Mouse (Mus musculus): Measurements from ENCODE around the gene Atp6v1b1. TPM values are rescaled to one million over a fixed set of nuclear protein-coding genes. Genes with fewer than 3 reads are reported as not detected.
"Not testable (repeated sequence)": the region's sequence is repeated elsewhere in the genome, so short reads cannot be mapped to it uniquely, and the experiment has no call there.

The Atp6v1b1 gene
- polyA plus RNA-seq, 1 experiment from 2014 or later, result 0.22 TPM

DNA sequence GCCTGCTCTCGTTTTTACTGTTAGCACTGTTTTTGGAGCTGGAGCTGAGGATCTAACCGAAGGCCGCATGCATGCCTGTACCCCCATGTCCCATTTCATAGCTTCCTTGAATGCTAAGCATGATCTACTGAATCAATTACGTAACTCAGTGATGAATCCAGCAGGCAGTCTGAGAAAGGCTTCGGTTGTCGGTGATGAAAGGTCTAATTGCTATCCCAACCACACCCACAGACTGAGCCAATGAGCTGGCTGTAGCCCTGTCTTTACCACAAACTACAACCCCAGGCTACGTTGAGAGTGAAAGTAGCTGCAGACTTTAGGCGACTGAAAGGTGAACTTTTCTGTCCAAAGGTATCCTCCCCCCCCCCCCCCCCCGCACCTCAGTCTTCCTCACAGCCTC, 31.3 kb downstream of the Atp6v1b1 start:
- H3K4me3 ChIP-seq (ENCODE audit: low read depth, low read length), result peak overlapping the region; percentile 91; the same call in 1 of the 2 replicates
- ATAC-seq (replicated peaks; ENCODE audit: insufficient number of reproducible peaks, low FRiP score, low TSS enrichment, low read depth) (no peak), DNase-seq (ENCODE audit: low spot score) (no peak)
- no peaks in the 10 kb centered on the region for H3K4me1 ChIP-seq (ENCODE audit: control insufficient read depth, insufficient read depth, low read length)
- H3K9me3 ChIP-seq (replicated peaks; ENCODE audit: control insufficient read depth, low read length), result no peaks in the 10 kb centered on the region
- H3K27me3 ChIP-seq (ENCODE audit: control insufficient read depth, insufficient read depth, low read length), result no peaks in the 10 kb centered on the region
- no peaks in the 10 kb centered on the region; the same call in 1 of the 2 replicates for H3K36me3 ChIP-seq (replicated peaks; ENCODE audit: control insufficient read depth, insufficient read depth, low read depth, low read length)
- no peak overlapping the region for H3K9ac ChIP-seq (replicated peaks; ENCODE audit: low read length)
- H3K4me2 ChIP-seq (ENCODE audit: low read depth, low read length), result peak overlapping the region; percentile 73; the same call in 1 of the 2 replicates
- 68% methylated on average over 9 of the region's 9 CpGs for WGBS
- H3K27ac ChIP-seq (replicated peaks; ENCODE audit: low read depth, low read length), result no peak overlapping the region

DNA sequence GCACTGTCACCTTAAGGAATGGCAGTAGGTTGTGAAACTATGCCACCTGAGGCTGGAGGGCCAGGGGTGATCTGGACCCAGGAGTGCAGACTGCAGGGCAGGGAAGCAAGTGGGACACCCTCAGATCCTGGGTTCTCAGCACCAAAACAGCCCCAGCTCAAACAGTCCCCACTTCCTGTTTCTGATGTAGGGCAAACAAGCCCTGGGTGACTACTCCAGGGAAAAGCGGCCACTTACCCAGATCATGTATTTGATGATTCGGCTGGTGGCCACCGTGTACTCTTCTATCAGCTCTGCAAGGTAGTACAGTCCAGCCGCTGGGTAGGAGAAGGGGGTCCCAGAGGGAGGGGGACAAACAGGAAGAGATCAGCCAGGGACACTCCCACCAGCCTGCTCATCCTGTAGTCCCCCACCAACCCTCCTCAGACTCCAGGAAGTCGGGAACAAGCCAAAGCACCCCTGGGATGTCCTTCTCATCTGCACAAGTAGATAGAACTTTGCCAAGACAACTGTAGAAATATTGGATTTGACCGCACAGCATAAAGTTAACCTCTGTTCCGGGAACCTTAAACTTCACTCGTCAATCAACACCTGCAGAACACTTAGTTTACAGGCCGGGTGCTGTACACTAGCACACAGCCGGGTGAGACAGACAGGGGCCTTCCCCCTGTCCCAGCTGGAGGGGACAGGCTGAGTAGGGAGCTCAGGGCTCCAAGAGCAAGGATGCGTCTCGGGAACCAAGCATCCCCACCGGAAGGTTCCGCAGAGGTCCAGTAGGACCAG, 32.2 kb downstream of the Atp6v1b1 start:
- Histone ChIP-seq H3K9ac (replicated peaks; ENCODE audit: low read length) (peak overlapping the region; percentile 94), H3K36me3 (replicated peaks; ENCODE audit: control insufficient read depth, insufficient read depth, low read depth, low read length) (no peaks in the 10 kb centered on the region; the same call in 1 of the 2 replicates), H3K4me2 (ENCODE audit: low read depth, low read length) (peak overlapping the region; percentile 73), H3K4me3 (ENCODE audit: low read depth, low read length) (peak overlapping the region; percentile 91), H3K27ac (replicated peaks; ENCODE audit: low read depth, low read length) (0 out of 2 replicates have a peak overlapping the region, but pooled peaks have one; percentile 29), H3K9me3 (replicated peaks; ENCODE audit: control insufficient read depth, low read length) (no peaks in the 10 kb centered on the region), H3K27me3 (ENCODE audit: control insufficient read depth, insufficient read depth, low read length) (no peaks in the 10 kb centered on the region), H3K4me1 (ENCODE audit: control insufficient read depth, insufficient read depth, low read length) (no peaks in the 10 kb centered on the region)
- WGBS, result 3% methylated on average over 14 of the region's 14 CpGs
- peak; percentile 33 for DNase-seq (ENCODE audit: low spot score)
- peak; percentile 20; the same call in 1 of the 2 replicates for ATAC-seq (replicated peaks; ENCODE audit: insufficient number of reproducible peaks, low FRiP score, low TSS enrichment, low read depth)

DNA sequence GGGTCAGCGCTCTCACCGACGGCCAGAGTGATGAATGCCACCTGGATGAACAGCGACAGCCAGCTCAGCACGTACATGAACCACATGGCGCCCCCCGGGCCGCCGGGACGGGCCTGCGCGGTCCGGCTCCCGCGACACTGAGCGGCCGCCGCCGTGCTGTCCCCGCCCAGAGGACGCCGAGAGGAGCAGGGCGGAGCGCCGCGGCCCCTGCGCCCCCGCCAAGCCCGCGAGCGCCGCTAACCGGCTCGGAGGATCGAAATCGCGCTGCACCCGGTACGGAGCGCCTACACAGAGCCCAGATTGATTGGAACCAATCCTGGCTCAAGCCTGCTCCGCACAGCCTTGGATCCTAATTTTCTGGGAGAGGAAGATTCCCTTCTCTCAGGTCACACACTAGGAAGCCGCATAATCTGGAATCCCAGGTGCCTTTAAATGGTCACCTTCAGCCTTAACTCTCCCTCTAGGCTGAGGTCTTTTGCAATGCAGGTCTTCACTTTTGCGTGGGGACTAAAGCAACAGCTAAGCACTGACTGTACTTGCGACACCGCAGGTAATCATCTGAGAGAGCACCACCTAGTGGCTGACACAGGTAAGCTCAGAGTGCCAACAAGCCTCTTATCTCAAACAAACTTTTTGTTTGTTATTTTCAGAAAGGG, 33.0 kb downstream of the Atp6v1b1 start, which contains the start of gene Tex261:
Tex261 (minus strand) TSS at position 176 of the 656 bp plus-strand sequence.
- Histone ChIP-seq H3K9ac (replicated peaks; ENCODE audit: low read length) (peak within 1 kb of the TSS; percentile 94), H3K4me1 (ENCODE audit: control insufficient read depth, insufficient read depth, low read length) (no peaks in the 10 kb centered on the region), H3K4me3 (ENCODE audit: low read depth, low read length) (peak within 1 kb of the TSS; percentile 91), H3K27me3 (ENCODE audit: control insufficient read depth, insufficient read depth, low read length) (no peaks in the 10 kb centered on the region), H3K9me3 (replicated peaks; ENCODE audit: control insufficient read depth, low read length) (no peaks in the 10 kb centered on the region), H3K4me2 (ENCODE audit: low read depth, low read length) (peak within 1 kb of the TSS; percentile 73), H3K27ac (replicated peaks; ENCODE audit: low read depth, low read length) (peak within 1 kb of the TSS; percentile 29), H3K36me3 (replicated peaks; ENCODE audit: control insufficient read depth, insufficient read depth, low read depth, low read length) (no peaks in the 10 kb centered on the region; the same call in 1 of the 2 replicates)
- ATAC-seq (replicated peaks; ENCODE audit: insufficient number of reproducible peaks, low FRiP score, low TSS enrichment, low read depth) (peak; percentile 95), DNase-seq (ENCODE audit: low spot score) (peak; percentile 93)
- WGBS, result under 1% methylated on average over 45 of the region's 45 CpGs

- Histone ChIP-seq H3K4me3 (ENCODE audit: low read depth, low read length) (no peak overlapping the region), H3K27me3 (ENCODE audit: control insufficient read depth, insufficient read depth, low read length) (no peaks in the 10 kb centered on the region), H3K9me3 (replicated peaks; ENCODE audit: control insufficient read depth, low read length) (no peaks in the 10 kb centered on the region), H3K4me1 (ENCODE audit: control insufficient read depth, insufficient read depth, low read length) (no peaks in the 10 kb centered on the region), H3K27ac (replicated peaks; ENCODE audit: low read depth, low read length) (no peak overlapping the region), H3K9ac (replicated peaks; ENCODE audit: low read length) (no peak overlapping the region), H3K36me3 (replicated peaks; ENCODE audit: control insufficient read depth, insufficient read depth, low read depth, low read length) (no peaks in the 10 kb centered on the region), H3K4me2 (ENCODE audit: low read depth, low read length) (no peak overlapping the region)
- DNase-seq (ENCODE audit: low spot score), result no peak
- 90% methylated on average over 7 of the region's 7 CpGs for WGBS
- ATAC-seq (replicated peaks; ENCODE audit: insufficient number of reproducible peaks, low FRiP score, low TSS enrichment, low read depth), result no peak
Measured at GRCm38 (mm10) chr6:83778306-83778705, 35.5 kb downstream of the Atp6v1b1 start.

DNA sequence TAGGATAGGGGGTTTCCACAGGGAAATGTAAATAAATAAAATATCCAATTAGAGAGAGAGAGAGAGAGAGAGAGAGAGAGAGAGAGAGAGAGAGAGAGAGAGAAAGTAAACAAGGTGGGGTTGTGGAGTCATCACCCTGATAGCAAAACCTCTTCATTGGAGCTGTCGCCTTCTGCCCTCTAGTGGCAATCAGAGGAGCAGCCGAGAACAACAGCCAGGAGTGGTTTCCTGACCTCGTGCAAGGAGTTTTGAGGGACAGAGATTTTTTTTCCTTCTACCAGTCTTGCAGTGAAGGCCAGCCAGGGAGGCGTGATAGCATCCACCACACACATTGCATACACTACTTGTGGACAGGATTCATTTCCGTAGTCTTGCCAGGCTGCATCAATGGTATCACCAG, 36.2 kb downstream of the Atp6v1b1 start:
- Histone ChIP-seq H3K4me1 (ENCODE audit: control insufficient read depth, insufficient read depth, low read length) (no peaks in the 10 kb centered on the region), H3K36me3 (replicated peaks; ENCODE audit: control insufficient read depth, insufficient read depth, low read depth, low read length) (no peaks in the 10 kb centered on the region), H3K4me3 (ENCODE audit: low read depth, low read length) (no peak overlapping the region), H3K27ac (replicated peaks; ENCODE audit: low read depth, low read length) (no peak overlapping the region), H3K4me2 (ENCODE audit: low read depth, low read length) (no peak overlapping the region), H3K9me3 (replicated peaks; ENCODE audit: control insufficient read depth, low read length) (no peaks in the 10 kb centered on the region), H3K27me3 (ENCODE audit: control insufficient read depth, insufficient read depth, low read length) (no peaks in the 10 kb centered on the region), H3K9ac (replicated peaks; ENCODE audit: low read length) (no peak overlapping the region)
- ATAC-seq (replicated peaks; ENCODE audit: insufficient number of reproducible peaks, low FRiP score, low TSS enrichment, low read depth) (no peak), DNase-seq (ENCODE audit: low spot score) (peak; percentile 66)
- WGBS, result 7% methylated on average over 5 of the region's 5 CpGs

- no peaks in the 10 kb centered on the region for H3K36me3 ChIP-seq (replicated peaks; ENCODE audit: control insufficient read depth, insufficient read depth, low read depth, low read length)
- H3K4me3 ChIP-seq (ENCODE audit: low read depth, low read length), result no peak overlapping the region
- no peak overlapping the region for H3K9ac ChIP-seq (replicated peaks; ENCODE audit: low read length)
- H3K4me2 ChIP-seq (ENCODE audit: low read depth, low read length), result no peak overlapping the region
- H3K9me3 ChIP-seq (replicated peaks; ENCODE audit: control insufficient read depth, low read length), result no peaks in the 10 kb centered on the region
- ATAC-seq (replicated peaks; ENCODE audit: insufficient number of reproducible peaks, low FRiP score, low TSS enrichment, low read depth), result no peak
- H3K4me1 ChIP-seq (ENCODE audit: control insufficient read depth, insufficient read depth, low read length), result no peaks in the 10 kb centered on the region
- H3K27ac ChIP-seq (replicated peaks; ENCODE audit: low read depth, low read length), result no peak overlapping the region
- no peaks in the 10 kb centered on the region for H3K27me3 ChIP-seq (ENCODE audit: control insufficient read depth, insufficient read depth, low read length)
- DNase-seq (ENCODE audit: low spot score), result no peak
- WGBS, result 74% methylated on average over 3 of the region's 3 CpGs
Measured at GRCm38 (mm10) chr6:83786426-83786825, 43.6 kb downstream of the Atp6v1b1 start.

GRCm38 (mm10) chr6:83788554-83788953, 45.8 kb downstream of the Atp6v1b1 start:
- H3K4me1 ChIP-seq (ENCODE audit: control insufficient read depth, insufficient read depth, low read length), result no peaks in the 10 kb centered on the region
- DNase-seq (ENCODE audit: low spot score), result no peak
- WGBS, result 58% methylated on average over 7 of the region's 7 CpGs
- no peak overlapping the region for H3K4me2 ChIP-seq (ENCODE audit: low read depth, low read length)
- H3K36me3 ChIP-seq (replicated peaks; ENCODE audit: control insufficient read depth, insufficient read depth, low read depth, low read length), result no peaks in the 10 kb centered on the region
- no peak overlapping the region for H3K27ac ChIP-seq (replicated peaks; ENCODE audit: low read depth, low read length)
- no peak overlapping the region for H3K9ac ChIP-seq (replicated peaks; ENCODE audit: low read length)
- peak; percentile 74 for ATAC-seq (replicated peaks; ENCODE audit: insufficient number of reproducible peaks, low FRiP score, low TSS enrichment, low read depth)
- H3K4me3 ChIP-seq (ENCODE audit: low read depth, low read length), result no peak overlapping the region
- no peaks in the 10 kb centered on the region for H3K27me3 ChIP-seq (ENCODE audit: control insufficient read depth, insufficient read depth, low read length)
- H3K9me3 ChIP-seq (replicated peaks; ENCODE audit: control insufficient read depth, low read length), result no peaks in the 10 kb centered on the region

DNA sequence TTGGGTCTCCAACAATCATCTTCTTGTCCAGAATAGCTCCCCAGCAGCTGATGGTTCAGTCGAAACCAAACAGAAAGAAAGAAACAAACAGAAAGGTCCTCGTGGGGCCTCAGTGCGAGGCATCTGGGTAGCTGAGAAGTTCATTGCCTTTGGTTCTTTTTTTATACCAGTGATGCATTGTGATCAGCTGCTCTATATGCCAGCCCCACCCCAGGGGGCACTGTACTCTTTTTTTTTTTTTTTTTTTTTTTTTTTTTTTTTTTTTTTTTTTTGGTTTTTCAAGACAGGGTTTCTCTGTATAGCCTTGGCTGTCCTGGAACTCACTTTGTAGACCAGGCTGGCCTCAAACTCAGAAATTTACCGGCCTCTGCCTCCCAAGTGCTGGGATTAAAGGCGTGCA, 47.7 kb downstream of the Atp6v1b1 start:
- H3K9me3 ChIP-seq (replicated peaks; ENCODE audit: control insufficient read depth, low read length); H3K4me1 ChIP-seq (ENCODE audit: control insufficient read depth, insufficient read depth, low read length); ATAC-seq (replicated peaks; ENCODE audit: insufficient number of reproducible peaks, low FRiP score, low TSS enrichment, low read depth); H3K9ac ChIP-seq (replicated peaks; ENCODE audit: low read length); H3K27ac ChIP-seq (replicated peaks; ENCODE audit: low read depth, low read length); H3K27me3 ChIP-seq (ENCODE audit: control insufficient read depth, insufficient read depth, low read length); H3K36me3 ChIP-seq (replicated peaks; ENCODE audit: control insufficient read depth, insufficient read depth, low read depth, low read length); H3K4me2 ChIP-seq (ENCODE audit: low read depth, low read length); H3K4me3 ChIP-seq (ENCODE audit: low read depth, low read length); DNase-seq (ENCODE audit: low spot score): not testable (repeated sequence)
- WGBS, result 76% methylated on average over 5 of the region's 5 CpGs
